Mouse (Mus musculus) ovary, adult 18-20 months (tissue): Measurements from ENCODE around the gene Vmn1r20.
"Not testable (repeated sequence)": the region's sequence is repeated elsewhere in the genome, so short reads cannot be mapped to it uniquely, and the experiment has no call there.

ENCODE experiments used
- DNase-seq: peaks from one replicate; pipeline ENCODE4 v3.0.0; 2022; ENCODE audit warnings: low spot score, mixed read lengths

Vmn1r20 gene

DNA sequence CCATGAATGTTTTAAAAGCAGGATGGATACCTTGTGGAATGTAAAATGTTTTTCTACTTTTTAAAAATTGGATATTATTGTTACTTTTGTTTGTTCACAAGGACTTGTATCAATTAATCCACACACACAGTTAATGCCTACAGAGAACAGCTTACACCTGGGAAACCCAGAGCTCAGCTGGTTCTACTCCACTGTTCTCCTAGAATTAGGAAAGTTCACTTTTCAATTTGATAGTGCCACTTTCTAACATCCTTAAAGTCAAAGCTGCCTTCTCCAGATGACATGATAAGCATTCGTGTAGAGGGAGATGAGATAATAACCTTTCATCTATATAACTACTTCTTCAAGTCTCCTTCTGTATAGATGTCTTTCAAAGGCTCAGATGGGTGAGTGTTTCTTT, at the start of gene Vmn1r20:
TSS of gene Vmn1r20 (plus strand) at position 301 of the 400 bp plus-strand sequence.
- no peak for DNase-seq

DNA sequence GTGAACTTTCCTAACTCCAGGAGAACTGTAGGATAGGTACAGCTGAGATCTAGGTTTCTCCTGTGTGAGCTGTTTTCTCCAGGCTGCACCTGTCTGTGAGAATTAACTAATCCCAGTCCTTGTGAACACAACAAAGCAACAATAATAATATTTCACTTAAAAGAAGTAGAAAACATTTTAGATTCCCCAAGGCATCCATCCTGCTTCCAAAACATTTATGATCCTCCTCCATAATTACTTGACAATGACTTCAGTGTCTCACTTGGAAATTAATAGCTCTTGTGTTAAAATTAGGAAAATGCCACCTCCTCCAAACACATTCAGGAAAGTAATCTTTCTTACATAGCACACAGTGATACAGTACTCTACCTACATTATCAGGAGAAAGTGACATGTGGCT, 33.0 kb upstream of the Vmn1r20 start, which contains the start of gene Vmn1r18:
TSS of gene Vmn1r18 (minus strand) at position 101 of the 400 bp plus-strand sequence.
- DNase-seq, result no peak

DNA sequence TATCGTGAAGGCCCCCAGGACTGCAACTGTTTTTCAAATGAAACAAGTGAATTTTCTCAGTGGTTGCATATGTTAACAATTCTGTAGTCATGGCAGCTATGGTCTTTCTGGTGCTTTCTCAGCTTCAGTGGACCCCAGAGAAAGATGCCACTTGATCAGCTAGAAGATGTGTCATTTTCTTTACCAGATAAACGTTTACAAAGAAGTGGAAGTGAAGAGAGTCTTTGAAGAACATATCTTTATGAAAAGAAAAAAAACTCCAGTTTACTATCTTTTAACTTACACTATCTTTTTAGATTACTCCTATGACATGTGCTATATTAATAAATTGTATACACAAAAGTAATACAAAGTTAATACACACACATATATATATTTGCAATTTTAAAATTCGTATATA, 25.2 kb upstream of the Vmn1r20 start, which contains the start of gene Vmn1r19:
TSS of gene Vmn1r19 (plus strand) at position 301 of the 400 bp plus-strand sequence.
- not testable (repeated sequence) for DNase-seq

DNA sequence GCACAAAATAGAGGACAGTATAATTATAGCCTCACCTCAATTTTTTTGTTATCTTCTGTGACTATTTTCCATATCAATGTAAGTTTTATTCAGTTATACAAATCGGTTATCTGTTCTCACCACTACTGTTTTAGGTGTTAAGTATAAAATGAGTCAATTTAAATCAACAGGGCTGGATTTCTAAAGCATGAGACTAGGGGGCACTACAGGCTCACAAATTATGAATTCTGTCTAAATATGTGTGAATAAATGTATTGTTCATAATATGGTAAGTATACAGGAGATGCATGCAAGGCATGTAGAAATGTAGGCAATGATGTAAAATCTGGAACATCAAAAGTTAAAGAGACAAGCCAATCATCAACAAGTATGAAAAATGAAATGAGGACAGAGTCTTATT, 2.5 kb downstream of the Vmn1r20 start:
- DNase-seq, result no peak

DNA sequence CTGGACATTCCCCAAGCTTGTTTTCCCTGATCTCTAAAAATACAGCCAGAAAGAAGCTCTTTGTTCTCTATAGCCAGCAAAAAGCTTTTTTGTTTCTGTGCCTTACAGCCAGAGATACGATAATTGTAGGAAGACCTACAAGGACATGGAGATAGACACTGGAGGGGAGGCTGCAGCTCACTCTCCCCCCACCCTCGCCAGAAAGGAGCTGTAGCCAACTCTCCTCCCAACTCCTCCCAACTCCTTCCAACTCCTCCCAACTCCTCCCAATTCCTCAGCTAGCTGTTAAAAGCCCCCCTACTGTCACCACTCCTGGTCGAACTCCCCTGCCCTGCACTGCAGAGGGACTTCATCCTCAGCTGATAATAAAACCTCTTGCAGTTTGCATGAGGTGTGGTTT, 39.4 kb downstream of the Vmn1r20 start:
- DNase-seq, result peak; percentile 27
